Mouse (Mus musculus) splenic B cell, adult 2 months (primary cell): ENCODE results near the gene Clgn.

Experiments
- DNase-seq: peaks from one replicate; pipeline ENCODE4 v3.0.0-alpha.2; 2011; ENCODE audit warnings: low read depth, low spot score
- H3K27me3 ChIP-seq: 2 replicates; pipeline ENCODE4 v1.6.1; 2012; ENCODE audit warnings: mild to moderate bottlenecking, low read length, moderate library complexity, mixed read lengths; ENCODE audit not compliant: control insufficient read depth, poor library complexity, insufficient read depth, severe bottlenecking
- H3K36me3 ChIP-seq: 2 replicates; pipeline ENCODE4 v1.6.1; 2012; ENCODE audit warnings: mild to moderate bottlenecking, low read length, moderate library complexity, mixed read lengths; ENCODE audit not compliant: control insufficient read depth, poor library complexity, insufficient read depth, severe bottlenecking

The Clgn gene

DNA sequence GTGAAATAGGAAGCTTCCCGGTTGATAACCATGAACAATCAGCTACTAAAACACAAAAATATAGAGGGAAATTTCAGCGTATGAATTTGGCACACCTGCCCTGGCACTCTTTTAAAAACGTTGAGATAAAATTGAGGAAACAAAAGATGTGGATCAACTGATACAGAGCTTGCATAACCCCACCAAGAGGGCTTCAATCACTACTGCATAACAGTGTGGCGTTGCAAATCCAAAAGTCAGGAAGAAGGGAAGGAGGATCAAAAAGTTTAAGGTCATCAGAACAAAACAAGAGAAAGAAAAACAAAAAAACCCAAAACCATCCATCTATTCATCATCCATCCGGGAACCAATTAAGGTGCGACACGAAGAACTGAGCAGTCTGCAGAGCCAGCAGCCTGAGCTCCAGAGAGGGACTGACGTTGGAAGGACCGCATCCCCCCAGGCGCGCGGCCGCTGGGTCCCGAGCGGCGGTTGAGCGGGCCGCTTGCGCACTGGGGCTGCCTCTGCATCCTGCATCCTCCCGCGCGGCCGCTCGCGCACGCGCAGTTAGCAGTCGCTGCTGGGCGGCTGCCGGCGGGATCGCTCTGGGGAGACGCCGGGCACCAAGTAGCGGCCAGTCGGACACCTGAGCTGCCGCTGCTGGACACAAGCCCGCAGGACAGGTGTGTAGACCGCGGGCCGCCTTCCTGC, at the start of gene Clgn:
Clgn (plus strand) TSS at position 552 of the 690 bp plus-strand sequence.
- peak; percentile 32 for DNase-seq
- Histone ChIP-seq H3K36me3 (no peaks in the 10 kb centered on the region), H3K27me3 (no peaks in the 10 kb centered on the region; the same call in none of the 2 replicates)

DNA sequence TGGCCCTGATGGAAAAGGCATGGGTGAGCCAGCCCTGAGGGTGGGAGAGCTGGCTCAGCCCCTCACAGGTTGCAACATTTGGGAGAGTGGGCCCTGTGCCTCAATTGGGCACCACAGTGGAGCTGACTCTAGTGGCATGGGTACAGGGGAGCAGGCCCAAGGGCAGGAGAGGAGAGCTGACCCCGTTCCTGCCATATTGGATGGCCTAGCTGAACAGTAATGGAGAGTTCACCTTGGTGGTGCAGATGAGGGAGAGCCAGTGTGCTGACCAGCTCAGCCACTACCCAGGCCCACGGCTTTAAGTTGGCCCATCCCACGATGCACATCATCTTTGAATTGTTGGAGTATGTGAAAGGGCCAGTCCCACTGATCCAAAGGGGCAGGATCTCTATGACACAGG, 47.6 kb upstream of the Clgn start:
- no peak for DNase-seq
- no peaks in the 10 kb centered on the region for H3K36me3 ChIP-seq
- H3K27me3 ChIP-seq = no peaks in the 10 kb centered on the region

DNA sequence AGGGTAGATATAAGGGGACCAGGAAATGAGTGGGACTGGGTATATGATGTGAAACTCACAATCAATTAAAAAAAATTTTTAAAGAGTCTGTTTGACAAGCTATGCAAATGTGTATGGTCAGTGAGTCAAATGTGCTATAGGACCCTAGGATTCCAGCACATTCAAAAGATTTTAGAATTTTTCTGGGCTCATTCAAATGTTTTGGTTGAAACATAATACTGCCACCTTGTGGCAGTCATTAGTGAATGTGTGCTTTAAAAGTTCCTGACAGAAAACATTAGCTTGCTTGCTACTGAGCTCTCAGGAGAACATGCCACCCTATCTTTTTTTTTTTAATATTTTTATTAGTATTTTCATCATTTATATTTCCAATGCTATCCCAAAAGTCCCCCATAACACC, 47.0 kb upstream of the Clgn start:
- peak; percentile 55 for DNase-seq
- no peaks in the 10 kb centered on the region for H3K27me3 ChIP-seq
- no peaks in the 10 kb centered on the region for H3K36me3 ChIP-seq

DNA sequence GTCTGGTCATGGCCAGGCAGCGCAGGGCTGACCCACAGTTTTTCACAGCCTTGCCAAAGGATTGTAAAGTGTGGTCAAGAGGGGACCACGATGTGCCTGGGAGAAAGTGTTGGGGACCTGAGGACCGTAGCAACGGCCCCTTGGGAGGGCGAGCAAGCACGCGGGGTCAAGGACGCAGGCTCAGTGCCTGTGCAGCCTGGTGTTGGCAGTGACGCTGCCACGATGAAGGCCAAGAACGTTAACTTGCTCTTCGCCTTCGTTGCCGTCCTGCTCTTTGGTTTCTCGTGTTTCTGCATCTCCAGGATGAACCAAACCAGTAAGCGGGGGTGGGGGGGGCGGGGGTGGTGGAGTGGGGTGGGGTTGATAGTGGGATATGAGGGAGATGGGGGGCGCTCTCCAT, 41.4 kb upstream of the Clgn start, which contains the start of gene Mgat4d:
Mgat4d (plus strand) TSS at position 209 of the 400 bp plus-strand sequence.
- no peaks in the 10 kb centered on the region; the same call in 1 of the 2 replicates for H3K27me3 ChIP-seq
- no peaks in the 10 kb centered on the region for H3K36me3 ChIP-seq
- DNase-seq = no peak

DNA sequence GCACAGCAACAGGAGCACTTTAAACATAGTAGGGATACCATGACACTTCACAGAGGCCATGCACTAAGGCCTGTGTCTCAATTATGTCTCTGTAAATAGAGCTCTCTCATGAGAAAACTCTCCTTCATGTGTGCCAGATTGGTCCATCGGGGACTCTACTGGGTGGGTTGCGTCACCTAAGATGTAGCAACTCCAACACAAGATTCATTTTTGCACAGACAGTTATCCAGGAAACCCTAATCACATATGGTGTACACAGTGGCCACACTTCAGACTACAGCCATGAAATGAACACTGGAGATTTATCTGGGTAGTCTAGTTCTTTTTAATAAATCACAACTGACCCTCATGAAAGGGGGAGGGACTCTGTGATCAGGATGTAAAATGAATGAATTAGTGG, 38.4 kb upstream of the Clgn start:
- H3K27me3 ChIP-seq = no peaks in the 10 kb centered on the region; the same call in 1 of the 2 replicates
- H3K36me3 ChIP-seq = no peaks in the 10 kb centered on the region
- DNase-seq = no peak

DNA sequence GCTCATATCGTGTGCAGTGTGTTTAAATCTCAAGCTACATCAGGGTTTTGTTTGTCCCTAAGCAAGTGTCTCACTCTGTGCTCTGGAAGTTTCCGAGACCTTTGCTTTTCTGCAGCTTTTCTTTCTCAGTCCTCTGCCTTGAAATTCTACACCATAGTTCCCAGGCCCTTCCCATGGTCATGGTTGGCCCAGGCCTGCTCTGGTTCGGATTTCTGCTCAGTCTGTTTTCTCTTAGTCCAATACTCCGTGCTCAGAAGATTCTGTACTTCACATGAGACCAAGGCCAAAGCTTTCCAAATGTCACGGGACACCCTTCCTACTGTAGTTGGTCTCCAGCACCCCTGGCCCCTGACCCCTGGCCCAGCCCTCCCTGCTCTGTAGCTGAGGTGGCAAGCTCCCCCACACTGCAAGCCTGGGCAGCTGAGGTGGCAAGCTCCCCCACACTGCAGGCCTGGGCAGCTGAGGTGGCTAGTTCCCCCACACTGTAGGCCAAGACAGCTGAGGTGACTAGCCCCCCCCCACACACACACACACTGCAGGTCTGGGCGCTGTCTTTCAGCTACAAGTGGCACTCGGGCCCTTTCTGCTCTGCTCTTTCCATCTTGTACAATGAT, 26.4 kb upstream of the Clgn start:
- H3K27me3 ChIP-seq = no peaks in the 10 kb centered on the region
- no peaks in the 10 kb centered on the region for H3K36me3 ChIP-seq
- DNase-seq = no peak

DNA sequence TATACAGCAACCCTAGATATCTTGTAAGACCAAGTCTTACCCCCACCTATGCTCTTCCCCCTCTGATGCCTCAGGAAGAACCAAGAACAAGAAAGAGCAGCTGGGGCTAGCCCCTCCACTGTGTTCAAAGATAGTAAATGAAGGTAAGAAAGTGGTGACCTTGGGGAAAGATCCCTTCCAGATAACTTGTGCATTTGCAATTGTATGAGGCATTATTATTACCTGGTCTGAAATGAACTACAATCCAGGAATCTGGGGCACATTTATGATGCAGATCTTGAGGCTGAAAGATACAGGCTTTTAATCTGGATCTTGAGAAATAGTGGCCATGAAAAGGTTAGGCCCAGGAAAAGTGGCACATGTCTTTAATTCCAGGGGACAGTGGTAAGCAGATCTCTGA, 12.4 kb upstream of the Clgn start:
- DNase-seq = no peak
- H3K36me3 ChIP-seq = no peaks in the 10 kb centered on the region
- H3K27me3 ChIP-seq = no peaks in the 10 kb centered on the region

DNA sequence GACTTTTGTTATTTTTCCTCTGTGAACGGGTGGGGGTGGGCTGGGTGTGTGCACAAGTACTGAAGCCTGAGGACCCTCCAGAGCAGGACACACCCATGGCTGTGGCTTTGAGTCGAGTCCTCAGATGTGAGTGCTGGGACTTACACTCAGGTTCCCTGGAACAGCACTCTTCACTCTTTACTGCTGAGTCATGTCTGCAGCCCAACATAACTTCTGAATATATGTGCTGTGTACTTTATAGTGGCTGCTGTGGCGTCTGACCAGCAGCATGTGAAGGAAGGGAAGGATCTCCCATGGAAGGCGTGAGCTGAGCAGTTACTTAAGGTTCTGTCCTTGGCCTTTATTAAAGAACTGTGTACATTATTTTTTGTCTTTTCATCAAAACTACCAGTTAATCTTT, 9.5 kb upstream of the Clgn start:
- Histone ChIP-seq H3K36me3 (no peaks in the 10 kb centered on the region), H3K27me3 (no peaks in the 10 kb centered on the region)
- DNase-seq = no peak

DNA sequence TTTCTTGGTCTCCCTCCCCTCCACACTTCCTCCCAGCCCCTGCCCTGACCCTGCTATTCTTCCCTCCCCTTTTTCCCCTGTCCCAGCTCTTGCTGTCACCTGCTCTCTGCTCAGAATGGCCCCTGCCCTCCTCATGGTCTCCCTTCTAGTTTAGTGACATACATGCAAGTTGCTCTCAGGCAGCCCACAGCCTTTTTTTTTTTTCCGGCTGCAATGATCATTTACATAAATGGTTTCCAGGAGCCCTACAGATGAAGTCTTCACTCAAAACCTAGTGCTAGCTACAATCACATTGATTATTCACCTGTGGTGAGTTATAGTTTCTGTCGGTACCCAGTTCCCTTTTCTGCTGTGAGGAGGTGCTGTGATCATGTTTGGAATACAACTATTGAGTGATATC, 8.7 kb upstream of the Clgn start:
- H3K27me3 ChIP-seq = no peaks in the 10 kb centered on the region
- DNase-seq = no peak
- no peaks in the 10 kb centered on the region for H3K36me3 ChIP-seq

DNA sequence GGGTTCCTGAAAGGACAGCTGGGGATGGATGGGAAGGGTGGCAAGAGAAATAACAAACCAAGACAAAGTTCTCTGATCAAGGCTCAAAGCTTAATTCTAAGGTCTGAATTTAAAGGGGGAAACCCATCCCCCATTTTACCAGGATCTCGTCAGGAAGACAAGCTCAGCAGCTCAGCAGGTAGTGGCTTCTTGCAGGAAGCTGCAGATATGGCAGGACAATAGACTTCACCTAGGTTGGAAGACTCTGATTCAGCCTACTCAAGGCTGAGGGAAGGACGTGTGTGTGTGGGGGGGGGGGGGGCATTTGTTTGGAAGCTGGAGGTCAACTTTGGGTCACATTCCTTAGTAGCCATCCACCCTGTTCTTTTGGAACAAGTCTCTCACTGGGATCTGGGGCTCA, 6.8 kb upstream of the Clgn start:
- H3K27me3 ChIP-seq = no peaks in the 10 kb centered on the region
- H3K36me3 ChIP-seq = no peaks in the 10 kb centered on the region
- no peak for DNase-seq

DNA sequence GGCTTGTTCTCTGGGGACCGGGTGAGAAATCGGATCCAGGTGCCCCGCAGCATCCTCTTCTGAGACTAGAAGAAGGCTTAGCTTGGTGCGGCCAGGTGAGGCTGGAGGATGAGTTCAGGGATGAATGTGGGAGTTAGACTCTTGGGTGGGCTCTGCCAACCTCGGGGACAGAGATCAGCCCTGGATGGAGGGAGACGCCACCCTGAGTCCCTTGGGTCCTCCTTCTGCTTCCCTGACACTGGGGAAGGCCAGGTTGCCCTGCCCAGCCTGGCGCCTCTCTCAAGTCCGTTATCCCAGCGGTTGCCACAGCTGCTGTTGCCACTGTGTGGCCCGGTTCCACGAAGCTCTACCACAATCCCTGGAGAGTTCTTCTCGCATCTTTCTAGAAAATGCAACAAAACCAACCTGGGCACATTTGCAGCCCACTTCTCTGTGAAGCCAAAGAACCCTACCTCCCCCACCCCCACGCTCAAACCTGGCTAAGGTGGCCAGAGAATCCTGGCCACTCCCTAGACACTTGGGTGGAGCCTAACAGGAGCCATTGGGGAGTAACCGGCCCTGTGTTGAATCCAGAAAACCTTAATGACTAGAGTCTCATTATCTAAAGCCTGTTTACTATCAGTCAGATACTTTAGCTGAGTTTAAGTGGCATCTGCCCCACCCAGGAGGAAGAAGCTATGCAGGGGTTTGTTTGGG, 487 bp downstream of the Clgn start:
- no peaks in the 10 kb centered on the region; the same call in none of the 2 replicates for H3K27me3 ChIP-seq
- no peaks in the 10 kb centered on the region for H3K36me3 ChIP-seq
- DNase-seq = no peak

DNA sequence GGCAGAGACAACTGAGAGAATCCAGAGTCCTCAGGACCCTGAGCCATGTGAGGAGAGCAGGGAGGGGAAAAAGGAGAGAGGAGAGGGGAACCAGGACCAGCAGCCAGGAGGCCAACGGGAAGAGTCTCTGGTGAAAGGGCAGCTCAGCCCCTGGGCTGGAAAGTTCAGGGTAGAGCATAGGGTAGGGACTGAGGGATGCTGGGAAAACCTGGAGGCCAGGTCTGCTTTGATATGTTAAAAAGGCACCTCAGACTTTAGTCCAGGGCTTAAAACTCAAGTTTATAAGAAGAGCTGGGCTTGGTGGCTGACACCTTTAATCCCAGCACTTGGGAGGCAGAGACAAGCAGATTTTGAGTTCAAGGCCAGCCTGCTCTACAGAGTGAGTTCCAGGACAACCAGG, 2.9 kb downstream of the Clgn start:
- Histone ChIP-seq H3K36me3 (no peaks in the 10 kb centered on the region), H3K27me3 (no peaks in the 10 kb centered on the region; the same call in none of the 2 replicates)
- DNase-seq = no peak

DNA sequence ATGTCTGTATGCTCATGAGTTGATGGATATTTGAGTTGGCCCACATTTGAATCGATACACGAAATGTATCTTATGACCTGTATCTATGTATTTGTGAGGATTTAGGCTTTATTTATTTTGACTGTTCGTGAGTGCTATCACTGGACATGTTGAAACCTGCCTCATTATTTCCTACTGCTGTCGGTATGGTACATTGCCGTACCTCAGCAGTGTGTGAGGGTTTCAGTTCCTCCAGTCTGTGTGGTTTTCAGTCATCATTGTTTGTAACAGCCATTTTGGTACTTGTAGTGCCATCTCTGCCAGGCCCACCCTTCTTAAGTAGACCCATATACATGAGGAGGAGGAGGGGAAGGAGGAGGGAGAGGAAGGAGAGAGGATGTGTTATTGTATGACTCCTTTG, 4.7 kb downstream of the Clgn start:
- Histone ChIP-seq H3K27me3 (no peaks in the 10 kb centered on the region; the same call in none of the 2 replicates), H3K36me3 (no peaks in the 10 kb centered on the region)
- DNase-seq = no peak

DNA sequence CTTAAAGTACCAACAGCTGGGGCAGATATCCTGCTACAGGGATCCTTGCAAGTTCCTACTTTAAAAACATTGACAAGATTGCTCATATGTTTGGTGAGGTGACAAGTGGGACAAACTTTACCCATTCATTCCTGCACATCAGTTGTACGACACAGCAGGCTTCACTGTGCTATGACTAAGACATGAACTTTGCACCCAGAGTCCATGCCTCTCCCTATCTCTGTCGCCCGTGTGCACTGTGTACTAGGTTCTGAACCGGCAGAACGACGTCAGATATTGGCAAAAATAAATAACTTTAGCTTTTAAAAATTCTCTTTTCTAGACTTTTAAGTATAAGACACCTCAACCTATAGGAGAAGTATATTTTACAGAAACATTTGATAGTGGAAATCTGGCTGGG, 7.0 kb downstream of the Clgn start:
- H3K36me3 ChIP-seq = no peaks in the 10 kb centered on the region
- no peak for DNase-seq
- no peaks in the 10 kb centered on the region; the same call in 1 of the 2 replicates for H3K27me3 ChIP-seq

DNA sequence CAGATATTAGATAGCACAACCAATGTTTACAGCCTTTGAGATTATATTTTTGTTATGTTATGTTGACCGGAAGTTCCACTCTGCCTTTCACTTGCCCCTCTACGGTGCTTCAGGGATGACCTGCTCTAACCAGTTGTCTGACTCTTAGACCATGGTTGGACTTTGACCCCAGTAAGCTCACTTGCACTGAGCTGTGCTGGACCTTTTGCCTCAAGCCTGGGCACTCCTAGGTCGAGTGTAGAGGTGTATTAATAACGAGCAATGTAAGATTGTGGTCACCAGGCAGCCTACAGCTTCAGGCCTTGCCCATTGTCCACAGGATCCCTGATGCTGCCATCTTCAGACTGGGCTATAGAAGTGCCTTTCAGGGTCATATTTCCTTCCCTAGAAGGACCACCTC, 8.1 kb downstream of the Clgn start:
- no peak for DNase-seq
- H3K27me3 ChIP-seq = no peaks in the 10 kb centered on the region; the same call in 1 of the 2 replicates
- no peaks in the 10 kb centered on the region for H3K36me3 ChIP-seq
